Mouse (Mus musculus) forebrain, embryonic 13.5 days (tissue): ENCODE results near the gene Il10. TPM values are rescaled to one million over a fixed set of nuclear protein-coding genes. Genes with fewer than 3 reads are reported as not detected.

ENCODE experiments used
- ATAC-seq: fragments of 200-750 bp; cut with Nextera tagmentation; 2 replicates; pipeline ENCODE4 v1.8.0; 2017
- H3K27ac ChIP-seq: fragments of 300-500 bp; sonication (generic); 2 replicates; pipeline ENCODE4 v1.5.1; 2015; ENCODE audit warnings: inconsistent platforms, mild to moderate bottlenecking, moderate library complexity
- H3K27me3 ChIP-seq: fragments of 300-500 bp; sonication (generic); 2 replicates; pipeline ENCODE4 v1.6.1; 2015; ENCODE audit warnings: mild to moderate bottlenecking, inconsistent platforms
- H3K36me3 ChIP-seq: fragments of 300-500 bp; sonication (generic); 2 replicates; pipeline ENCODE4 v1.6.1; 2015; ENCODE audit warnings: mild to moderate bottlenecking, inconsistent platforms; ENCODE audit not compliant: poor library complexity, severe bottlenecking
- H3K4me1 ChIP-seq: fragments of 300-500 bp; sonication (generic); 2 replicates; pipeline ENCODE4 v1.6.1; 2015; ENCODE audit warnings: inconsistent platforms
- H3K4me2 ChIP-seq: fragments of 300-500 bp; sonication (generic); 2 replicates; pipeline ENCODE4 v1.6.1; 2015; ENCODE audit warnings: inconsistent platforms, mild to moderate bottlenecking, moderate library complexity
- H3K4me3 ChIP-seq: fragments of 300-500 bp; sonication (generic); 2 replicates; pipeline ENCODE4 v1.5.1; 2015; ENCODE audit warnings: mild to moderate bottlenecking, inconsistent platforms
- H3K9ac ChIP-seq: fragments of 300-500 bp; sonication (generic); 2 replicates; pipeline ENCODE4 v1.6.1; 2015; ENCODE audit warnings: mild to moderate bottlenecking, inconsistent platforms
- H3K9me3 ChIP-seq: fragments of 300-500 bp; sonication (generic); replicated peaks from 2 replicates; pipeline ENCODE4 v1.6.1; 2016; ENCODE audit warnings: inconsistent platforms
- WGBS: fragments of 180-500 bp; shearing (Covaris S2); methylation state at CpG from one replicate; pipeline ENCODE4 v1.1.7; 2015; 5-methylcytosine and 5-hydroxymethylcytosine counted together
- polyA plus RNA-seq: library from polyadenylated mRNA; unstranded; fragments of >200 nt; fragmentation: Nextera tagmentation; extraction: Ambion mirVana; gene quantifications from 2 replicates; pipeline ENCODE4 v1.2.1, GENCODE M21; 2015

Il10 gene
- not detected in 2 replicates for polyA plus RNA-seq

DNA sequence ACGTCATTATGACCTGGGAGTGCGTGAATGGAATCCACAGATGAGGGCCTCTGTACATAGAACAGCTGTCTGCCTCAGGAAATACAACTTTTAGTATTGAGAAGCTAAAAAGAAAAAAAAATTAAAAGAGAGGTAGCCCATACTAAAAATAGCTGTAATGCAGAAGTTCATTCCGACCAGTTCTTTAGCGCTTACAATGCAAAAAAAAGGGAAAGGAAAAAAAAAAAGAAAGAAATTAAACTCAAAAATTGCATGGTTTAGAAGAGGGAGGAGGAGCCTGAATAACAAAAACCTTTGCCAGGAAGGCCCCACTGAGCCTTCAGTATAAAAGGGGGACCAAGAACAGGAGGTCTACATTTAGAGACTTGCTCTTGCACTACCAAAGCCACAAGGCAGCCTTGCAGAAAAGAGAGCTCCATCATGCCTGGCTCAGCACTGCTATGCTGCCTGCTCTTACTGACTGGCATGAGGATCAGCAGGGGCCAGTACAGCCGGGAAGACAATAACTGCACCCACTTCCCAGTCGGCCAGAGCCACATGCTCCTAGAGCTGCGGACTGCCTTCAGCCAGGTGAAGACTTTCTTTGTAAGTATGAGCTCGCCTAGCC lies at the start of gene Il10:
TSS of gene Il10 (plus strand) at position 354 of the 607 bp plus-strand sequence.
- Histone ChIP-seq H3K27me3 (no peaks in the 10 kb centered on the region), H3K36me3 (no peaks in the 10 kb centered on the region), H3K4me3 (no peak within 1 kb of the TSS), H3K9me3 (no peaks in the 10 kb centered on the region), H3K4me1 (no peaks in the 10 kb centered on the region), H3K4me2 (no peak within 1 kb of the TSS), H3K9ac (no peak within 1 kb of the TSS), H3K27ac (no peak within 1 kb of the TSS)
- WGBS, result 84% methylated on average over 8 of the region's 8 CpGs
- ATAC-seq, result no peak

DNA sequence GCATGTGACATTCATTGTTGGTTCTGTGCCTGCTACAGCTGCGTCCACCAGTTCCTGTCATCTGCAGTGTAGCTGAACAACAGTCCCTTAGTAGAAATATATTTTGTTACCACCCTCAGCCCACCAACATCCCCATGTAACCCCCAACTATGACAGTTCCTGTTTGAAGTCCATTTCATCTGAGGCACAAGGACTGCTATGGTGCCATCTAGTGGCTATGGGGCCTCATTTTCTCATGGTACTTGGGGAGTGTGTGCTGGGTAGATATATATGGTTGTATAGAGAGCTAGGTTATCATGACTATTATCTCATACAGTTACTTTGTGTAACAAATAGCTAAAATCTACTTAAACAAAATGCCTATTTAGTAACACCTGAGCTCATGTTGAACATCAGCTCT lies 40.2 kb upstream of the Il10 start:
- Histone ChIP-seq H3K27ac (no peak overlapping the region), H3K27me3 (no peaks in the 10 kb centered on the region), H3K9me3 (no peaks in the 10 kb centered on the region), H3K4me2 (no peak overlapping the region), H3K4me1 (no peaks in the 10 kb centered on the region), H3K4me3 (no peak overlapping the region), H3K9ac (no peak overlapping the region), H3K36me3 (no peaks in the 10 kb centered on the region)
- WGBS, result 74% methylated on average over 1 of the region's 1 CpGs
- no peak for ATAC-seq

DNA sequence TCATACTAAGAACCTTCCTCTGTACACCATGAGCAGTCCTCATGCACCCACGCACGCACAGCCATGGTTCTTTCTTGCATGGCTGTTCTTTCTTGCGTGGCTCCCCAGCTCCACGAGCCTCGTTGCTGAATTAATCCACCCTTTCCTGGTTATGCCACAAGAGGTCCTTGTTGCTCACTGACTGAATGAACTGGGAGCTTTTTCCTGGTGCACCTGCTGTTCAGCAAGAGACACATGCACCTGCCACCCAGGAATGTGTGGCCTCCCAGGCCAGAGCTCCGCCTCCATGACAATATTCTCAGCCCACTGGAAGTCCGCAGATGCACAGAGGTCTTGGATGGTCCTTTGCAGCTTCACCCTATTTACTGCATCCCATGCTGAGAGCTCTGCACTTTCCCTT lies 35.2 kb upstream of the Il10 start:
- no peaks in the 10 kb centered on the region for H3K4me1 ChIP-seq
- H3K4me3 ChIP-seq, result no peak overlapping the region
- H3K4me2 ChIP-seq, result no peak overlapping the region
- H3K27me3 ChIP-seq, result no peaks in the 10 kb centered on the region
- H3K9me3 ChIP-seq, result no peaks in the 10 kb centered on the region
- H3K27ac ChIP-seq, result no peak overlapping the region
- H3K36me3 ChIP-seq, result no peaks in the 10 kb centered on the region
- 57% methylated on average over 7 of the region's 7 CpGs for WGBS
- ATAC-seq, result no peak
- H3K9ac ChIP-seq, result no peak overlapping the region

DNA sequence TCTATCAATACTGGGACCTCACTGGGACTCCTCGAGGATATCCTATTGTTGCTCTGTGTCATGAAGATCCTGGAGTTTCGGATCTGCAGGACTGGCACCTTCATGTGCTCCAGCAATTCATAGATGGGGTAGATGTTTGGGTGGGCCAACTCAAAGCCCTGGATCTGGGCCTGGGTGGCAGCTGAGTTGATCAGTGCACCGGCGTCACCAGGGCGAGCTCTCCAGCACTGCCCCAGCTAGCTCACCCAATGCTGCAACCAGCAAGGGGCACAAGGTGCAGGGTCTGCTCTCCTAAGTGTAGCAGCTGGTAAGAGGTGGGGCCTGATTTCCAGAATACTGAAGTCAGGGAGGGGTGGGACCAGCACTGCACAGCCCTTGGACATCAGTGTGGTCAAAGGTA lies 32.6 kb upstream of the Il10 start:
- Histone ChIP-seq H3K36me3 (no peaks in the 10 kb centered on the region), H3K27ac (no peak overlapping the region), H3K27me3 (no peaks in the 10 kb centered on the region), H3K9me3 (no peaks in the 10 kb centered on the region), H3K4me2 (no peak overlapping the region), H3K9ac (no peak overlapping the region), H3K4me3 (no peak overlapping the region), H3K4me1 (no peaks in the 10 kb centered on the region)
- no peak for ATAC-seq
- WGBS, result 85% methylated on average over 5 of the region's 5 CpGs

DNA sequence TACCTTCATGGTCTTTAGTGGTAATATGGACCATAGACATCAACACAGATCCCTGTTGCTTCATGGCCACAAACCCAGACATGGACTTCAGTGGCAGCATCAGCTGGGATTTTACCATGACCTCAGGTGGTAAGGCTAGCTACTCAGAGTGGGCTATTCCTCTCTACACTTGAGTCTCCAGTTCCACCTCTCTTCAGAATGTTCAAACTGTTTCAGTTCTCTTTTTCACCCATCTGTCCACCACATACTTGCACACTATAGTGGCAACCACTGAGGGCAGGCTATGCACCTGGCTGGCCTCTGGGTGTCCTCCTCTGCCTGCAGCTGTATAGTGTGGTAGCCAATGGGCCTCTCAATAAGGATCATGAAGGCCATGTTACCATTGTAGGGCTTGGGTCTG lies 32.2 kb upstream of the Il10 start:
- Histone ChIP-seq H3K36me3 (no peaks in the 10 kb centered on the region), H3K4me2 (no peak overlapping the region), H3K9ac (no peak overlapping the region), H3K9me3 (no peaks in the 10 kb centered on the region), H3K4me1 (no peaks in the 10 kb centered on the region), H3K27ac (no peak overlapping the region), H3K4me3 (no peak overlapping the region), H3K27me3 (no peaks in the 10 kb centered on the region)
- no peak for ATAC-seq

DNA sequence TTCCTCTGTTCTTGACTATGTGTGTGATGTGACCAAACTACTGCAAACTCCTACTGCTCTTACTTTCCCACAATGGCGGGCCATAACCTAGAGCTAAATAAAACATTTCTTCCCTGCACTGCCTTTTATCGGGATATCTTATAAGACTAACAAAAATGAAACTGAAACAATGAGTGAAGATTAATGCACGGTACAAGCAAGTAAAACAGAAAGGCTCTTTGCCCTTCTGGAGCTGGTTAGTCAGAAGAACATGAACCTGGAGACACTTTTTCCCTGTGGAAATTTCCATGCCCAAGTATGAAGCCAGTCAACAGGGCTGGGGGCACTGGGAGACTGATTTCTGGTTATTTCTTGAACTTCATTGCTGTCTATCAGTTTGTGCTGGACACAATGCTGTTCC lies 30.3 kb upstream of the Il10 start:
- no peaks in the 10 kb centered on the region for H3K36me3 ChIP-seq
- no peak overlapping the region for H3K9ac ChIP-seq
- H3K4me3 ChIP-seq, result no peak overlapping the region
- no peak overlapping the region for H3K4me2 ChIP-seq
- no peaks in the 10 kb centered on the region for H3K4me1 ChIP-seq
- WGBS, result 88% methylated on average over 3 of the region's 3 CpGs
- no peaks in the 10 kb centered on the region for H3K27me3 ChIP-seq
- no peak overlapping the region for H3K27ac ChIP-seq
- no peaks in the 10 kb centered on the region for H3K9me3 ChIP-seq
- no peak for ATAC-seq

DNA sequence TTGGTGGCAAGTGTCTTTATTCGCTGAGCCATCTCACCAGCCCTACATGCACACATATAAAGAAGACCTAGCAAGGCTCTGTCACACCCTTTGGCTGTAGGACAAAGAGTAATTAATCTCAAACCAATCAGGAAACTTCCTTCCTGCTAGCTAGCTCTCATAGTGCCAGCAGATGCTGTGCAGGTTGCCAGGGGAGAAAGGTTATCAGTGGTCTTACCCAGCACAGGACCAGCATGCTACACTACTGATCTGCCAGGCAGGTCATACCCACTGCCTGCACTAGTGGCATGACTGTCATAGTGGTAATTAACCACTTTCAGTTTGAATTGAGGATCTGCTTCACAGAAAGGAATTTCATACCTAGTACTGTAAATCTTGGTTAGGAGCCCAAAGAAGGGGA lies 29.2 kb upstream of the Il10 start:
- 97% methylated on average over 1 of the region's 1 CpGs for WGBS
- H3K9ac ChIP-seq, result no peak overlapping the region
- H3K36me3 ChIP-seq, result no peaks in the 10 kb centered on the region
- no peaks in the 10 kb centered on the region for H3K27me3 ChIP-seq
- H3K4me1 ChIP-seq, result no peaks in the 10 kb centered on the region
- no peak overlapping the region for H3K4me3 ChIP-seq
- no peak overlapping the region for H3K4me2 ChIP-seq
- no peaks in the 10 kb centered on the region for H3K9me3 ChIP-seq
- ATAC-seq, result no peak
- H3K27ac ChIP-seq, result no peak overlapping the region

DNA sequence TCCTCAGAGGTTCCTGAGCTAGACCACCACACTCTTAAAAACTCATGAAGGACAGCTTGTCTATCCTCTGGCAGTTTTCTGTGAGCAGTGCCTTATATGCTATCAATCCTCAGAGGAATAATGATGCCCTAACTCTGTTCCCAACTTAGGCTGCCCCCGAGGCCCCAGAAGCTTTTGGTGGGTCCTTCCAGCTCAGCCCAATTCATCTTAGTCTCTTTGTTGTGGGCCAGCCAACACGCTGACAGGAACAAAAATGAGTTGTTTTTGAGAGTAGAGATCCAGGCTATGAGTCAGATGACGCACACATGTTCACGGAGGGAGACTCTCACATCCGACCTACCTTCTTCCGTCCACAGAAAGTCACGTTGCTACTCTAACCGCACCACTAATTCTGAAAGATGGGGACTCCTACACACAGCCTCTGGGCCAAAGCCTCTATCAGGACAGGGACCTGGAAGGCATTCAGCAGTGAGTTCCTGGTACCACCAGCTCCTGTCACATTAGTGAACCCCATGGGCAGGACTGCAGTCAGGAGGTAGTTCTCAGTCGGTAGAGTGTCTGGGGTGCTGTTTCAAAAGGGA lies 26.0 kb upstream of the Il10 start:
- no peak for ATAC-seq
- no peak overlapping the region for H3K4me2 ChIP-seq
- H3K36me3 ChIP-seq, result no peaks in the 10 kb centered on the region
- H3K27me3 ChIP-seq, result no peaks in the 10 kb centered on the region
- H3K9me3 ChIP-seq, result no peaks in the 10 kb centered on the region
- 89% methylated on average over 9 of the region's 9 CpGs for WGBS
- H3K4me1 ChIP-seq, result no peaks in the 10 kb centered on the region
- no peak overlapping the region for H3K27ac ChIP-seq
- no peak overlapping the region for H3K9ac ChIP-seq
- no peak overlapping the region for H3K4me3 ChIP-seq

DNA sequence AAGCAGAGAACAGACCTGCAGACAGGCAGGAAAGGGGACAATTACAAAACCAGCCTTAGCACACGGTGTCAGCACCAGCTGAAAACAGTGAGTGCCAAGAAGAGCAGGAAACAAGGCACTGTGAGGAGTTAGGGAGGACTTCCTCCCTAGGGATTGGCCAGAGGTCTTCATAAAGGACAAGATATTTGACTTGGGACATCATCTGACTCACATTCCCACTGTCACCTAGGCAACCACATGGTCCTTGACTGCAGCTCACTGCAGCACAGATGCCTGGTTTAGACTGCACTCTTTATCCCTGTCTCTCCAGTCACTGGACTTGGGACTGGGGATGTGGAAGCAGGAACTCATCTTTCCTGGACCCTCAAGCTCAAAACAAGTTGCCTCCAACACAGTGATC lies 24.1 kb upstream of the Il10 start:
- H3K27me3 ChIP-seq, result no peaks in the 10 kb centered on the region
- H3K9ac ChIP-seq, result no peak overlapping the region
- WGBS, result 68% methylated on average over 1 of the region's 1 CpGs
- H3K4me1 ChIP-seq, result no peaks in the 10 kb centered on the region
- no peak overlapping the region for H3K4me2 ChIP-seq
- no peaks in the 10 kb centered on the region for H3K9me3 ChIP-seq
- H3K4me3 ChIP-seq, result no peak overlapping the region
- H3K36me3 ChIP-seq, result no peaks in the 10 kb centered on the region
- no peak overlapping the region for H3K27ac ChIP-seq
- ATAC-seq, result no peak

DNA sequence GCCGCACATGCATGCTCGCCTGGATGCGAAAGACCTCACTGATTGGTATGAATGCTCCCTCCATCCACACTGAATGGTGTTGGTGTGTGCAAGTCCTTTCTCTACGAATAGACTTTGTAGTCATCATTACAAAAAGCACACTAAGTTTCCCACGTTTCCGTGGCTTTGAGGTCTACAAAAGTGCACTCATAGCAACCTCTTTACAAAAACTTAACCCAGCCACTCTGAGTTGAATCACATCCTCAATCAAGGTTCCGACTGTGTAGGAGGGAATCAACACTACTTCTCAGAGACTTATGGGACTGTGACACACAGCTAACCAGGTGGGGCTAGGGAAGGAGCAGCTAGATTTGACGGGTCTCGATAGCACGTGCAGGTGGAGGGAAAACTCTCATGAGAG lies 23.3 kb upstream of the Il10 start:
- ATAC-seq, result no peak
- Histone ChIP-seq H3K36me3 (no peaks in the 10 kb centered on the region), H3K4me1 (no peaks in the 10 kb centered on the region), H3K4me3 (no peak overlapping the region), H3K27me3 (no peaks in the 10 kb centered on the region), H3K9ac (no peak overlapping the region), H3K4me2 (no peak overlapping the region), H3K27ac (no peak overlapping the region), H3K9me3 (no peaks in the 10 kb centered on the region)
- WGBS, result 93% methylated on average over 10 of the region's 10 CpGs

DNA sequence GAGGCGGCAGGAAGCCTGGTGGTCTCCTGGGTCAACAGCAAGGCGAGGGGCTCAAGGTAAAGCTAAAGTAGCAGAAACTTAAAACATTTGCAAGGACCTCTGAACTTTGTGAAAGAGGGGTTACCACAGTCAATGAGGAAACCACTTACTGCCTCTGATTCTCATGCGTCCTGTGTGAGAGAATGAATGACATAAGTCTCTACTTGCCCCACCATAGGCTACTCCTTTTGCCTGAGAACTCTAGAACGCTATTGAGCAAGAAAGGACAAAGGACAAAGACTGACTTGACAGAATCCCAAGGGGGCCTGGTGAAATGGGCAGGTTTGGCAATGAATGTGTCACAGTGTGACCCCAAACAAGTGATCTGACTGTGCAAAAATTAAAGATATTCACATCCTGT lies 22.2 kb upstream of the Il10 start:
- no peaks in the 10 kb centered on the region for H3K4me1 ChIP-seq
- WGBS, result 86% methylated on average over 4 of the region's 4 CpGs
- no peaks in the 10 kb centered on the region for H3K9me3 ChIP-seq
- no peaks in the 10 kb centered on the region for H3K36me3 ChIP-seq
- no peak overlapping the region for H3K4me3 ChIP-seq
- no peaks in the 10 kb centered on the region for H3K27me3 ChIP-seq
- no peak overlapping the region for H3K4me2 ChIP-seq
- ATAC-seq, result no peak
- no peak overlapping the region for H3K27ac ChIP-seq
- no peak overlapping the region for H3K9ac ChIP-seq

DNA sequence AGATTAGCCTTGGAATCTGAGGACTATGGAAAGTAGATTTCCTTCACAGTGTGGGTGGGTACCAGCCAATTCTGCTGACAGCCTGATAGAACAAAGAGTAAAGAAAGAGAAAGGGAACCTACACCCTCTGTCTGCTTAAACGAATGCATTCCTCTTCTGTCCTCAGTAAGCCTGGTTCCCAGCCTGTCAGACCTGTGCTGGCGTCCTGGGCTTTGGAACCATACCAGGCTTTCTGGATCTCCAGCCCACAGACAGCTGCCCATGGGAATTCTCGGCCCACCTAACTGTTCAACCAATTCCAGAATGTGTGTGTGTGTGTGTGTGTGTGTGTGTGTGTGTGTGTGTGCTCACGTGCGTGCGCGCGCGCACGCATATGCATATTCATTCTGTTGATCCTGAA lies 21.3 kb upstream of the Il10 start:
- no peak overlapping the region for H3K27ac ChIP-seq
- no peaks in the 10 kb centered on the region for H3K27me3 ChIP-seq
- no peak overlapping the region for H3K9ac ChIP-seq
- no peak overlapping the region for H3K4me3 ChIP-seq
- 89% methylated on average over 10 of the region's 10 CpGs for WGBS
- no peaks in the 10 kb centered on the region for H3K4me1 ChIP-seq
- no peaks in the 10 kb centered on the region for H3K36me3 ChIP-seq
- ATAC-seq, result no peak
- H3K4me2 ChIP-seq, result no peak overlapping the region
- no peaks in the 10 kb centered on the region for H3K9me3 ChIP-seq

DNA sequence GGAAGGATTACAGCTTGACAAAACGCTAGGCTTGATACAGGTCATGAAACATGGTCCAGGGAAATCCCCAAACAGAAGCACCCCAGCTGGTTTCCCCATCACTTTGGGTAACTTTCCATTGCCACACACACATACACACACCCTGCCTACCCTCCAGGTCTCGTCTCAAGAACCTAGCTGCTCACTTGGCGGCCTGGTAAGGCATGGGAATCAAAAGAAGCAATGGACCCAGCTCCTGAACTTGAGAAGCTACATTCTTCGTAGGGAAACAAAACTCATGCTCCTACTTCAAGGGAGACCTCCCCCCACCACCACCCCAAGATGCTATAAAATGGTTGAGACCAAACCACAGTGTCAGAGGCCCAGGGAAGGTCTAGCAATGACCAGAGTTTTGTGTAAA lies 19.9 kb upstream of the Il10 start:
- Histone ChIP-seq H3K27ac (no peak overlapping the region), H3K9ac (no peak overlapping the region), H3K4me2 (no peak overlapping the region), H3K27me3 (no peaks in the 10 kb centered on the region), H3K9me3 (no peaks in the 10 kb centered on the region), H3K4me3 (no peak overlapping the region), H3K36me3 (no peaks in the 10 kb centered on the region), H3K4me1 (no peaks in the 10 kb centered on the region)
- no peak for ATAC-seq
- 82% methylated on average over 4 of the region's 4 CpGs for WGBS
